Mouse (Mus musculus) hindlimb bud, embryonic 11.5 days (tissue): ENCODE measurements around the gene Sgf29.
"Not testable (repeated sequence)": the region's sequence is repeated elsewhere in the genome, so short reads cannot be mapped to it uniquely, and the experiment has no call there.

Experiments
- DNase-seq: peaks from one replicate; pipeline ENCODE4 v3.0.0-alpha.2; 2012; ENCODE audit warnings: low read depth, low spot score; ENCODE audit errors: extremely low spot score

The Sgf29 gene

DNA sequence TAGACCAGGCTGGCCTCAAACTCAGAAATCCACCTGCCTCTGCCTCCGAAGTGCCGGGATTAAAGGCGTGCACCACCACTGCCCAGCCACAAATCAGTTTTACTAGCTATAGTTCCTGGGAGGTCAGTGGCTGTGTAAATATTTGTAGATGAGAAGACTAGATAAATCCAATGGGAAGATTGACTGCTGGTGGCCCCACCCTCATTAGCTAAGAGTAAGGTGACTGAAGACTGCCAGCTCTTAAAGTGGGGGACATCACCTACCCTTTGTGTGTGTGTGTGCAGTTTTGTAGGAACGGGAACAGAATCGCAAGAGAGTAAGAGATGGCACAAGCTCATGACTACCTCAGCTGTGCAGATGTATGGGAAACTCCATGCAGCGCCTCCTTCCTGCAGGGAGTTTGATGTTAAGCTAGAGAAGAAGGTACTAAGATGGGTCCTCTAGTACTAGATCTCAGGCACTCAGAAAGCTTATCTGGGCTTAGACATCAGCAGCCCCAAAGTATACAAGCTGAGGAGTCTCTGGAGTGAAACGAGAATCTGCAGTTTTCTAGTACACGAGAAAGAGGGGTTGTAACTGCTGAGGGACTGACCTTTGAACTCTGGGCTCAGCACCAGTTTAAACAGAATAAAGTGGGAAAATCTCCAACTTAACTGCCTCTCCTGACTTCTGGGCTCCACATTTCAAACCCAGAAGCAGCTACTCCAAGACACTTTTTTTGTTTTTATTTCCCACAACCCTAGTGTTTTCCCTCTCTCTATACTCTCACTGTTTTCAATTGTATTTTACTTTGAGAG lies 29.6 kb downstream of the Sgf29 start:
- no peak for DNase-seq

DNA sequence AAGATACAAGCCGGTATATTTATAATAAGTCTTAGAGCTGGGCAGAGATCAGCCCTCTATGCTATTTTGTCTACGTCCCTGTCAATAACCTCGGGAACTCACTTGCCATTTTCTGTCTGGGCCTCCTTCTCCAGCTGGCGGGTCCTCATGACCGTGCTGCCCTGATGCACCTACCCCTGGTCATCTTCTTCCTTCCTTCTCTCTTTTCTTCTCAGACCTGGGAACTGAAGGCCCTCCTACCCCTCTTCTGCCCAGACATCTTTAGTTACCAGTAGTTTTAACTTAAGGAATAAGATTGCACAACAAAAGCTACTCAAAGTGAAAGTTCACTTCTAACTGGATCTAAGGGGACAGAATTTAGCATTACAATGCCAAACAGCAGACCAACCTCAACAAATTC lies 30.6 kb downstream of the Sgf29 start:
- no peak for DNase-seq

DNA sequence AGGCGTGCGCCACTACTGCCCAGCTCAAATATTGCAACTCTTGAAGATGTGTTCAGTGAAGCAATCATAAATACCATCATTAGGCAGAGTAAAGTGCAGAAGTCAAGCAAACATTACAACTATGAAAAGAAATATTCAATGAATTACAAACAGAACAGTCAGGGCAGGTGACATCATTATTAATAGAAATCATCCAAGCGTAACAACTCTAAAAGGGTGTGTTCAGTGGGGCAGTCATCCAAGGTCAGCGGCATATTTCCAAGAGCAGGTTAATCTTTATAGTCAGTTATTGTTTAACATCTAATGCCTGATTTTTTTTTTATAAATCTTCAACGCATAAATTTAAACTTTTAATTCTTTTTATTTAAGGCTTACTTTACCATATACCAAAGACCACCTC lies 32.1 kb downstream of the Sgf29 start:
- no peak for DNase-seq

DNA sequence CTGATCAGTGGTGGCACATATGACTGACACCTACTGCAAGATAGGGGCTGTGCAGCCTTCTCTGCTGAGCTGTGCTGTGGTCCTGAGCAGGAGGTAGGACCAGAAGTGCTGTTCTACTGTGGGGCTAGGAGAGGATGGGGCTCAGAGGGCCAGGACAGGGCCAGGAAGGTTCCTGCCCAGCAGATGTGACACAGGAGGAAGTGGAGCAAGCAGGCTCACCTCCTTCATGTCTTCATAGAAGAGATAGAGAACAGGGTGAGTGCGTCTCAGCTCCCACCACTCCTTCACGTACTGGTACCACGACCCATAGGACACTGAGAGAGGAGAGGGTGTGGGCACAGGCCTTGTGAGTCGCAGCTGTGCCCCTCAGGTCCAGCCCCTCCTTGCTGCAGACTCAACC lies 39.0 kb downstream of the Sgf29 start:
- not testable (repeated sequence) for DNase-seq

DNA sequence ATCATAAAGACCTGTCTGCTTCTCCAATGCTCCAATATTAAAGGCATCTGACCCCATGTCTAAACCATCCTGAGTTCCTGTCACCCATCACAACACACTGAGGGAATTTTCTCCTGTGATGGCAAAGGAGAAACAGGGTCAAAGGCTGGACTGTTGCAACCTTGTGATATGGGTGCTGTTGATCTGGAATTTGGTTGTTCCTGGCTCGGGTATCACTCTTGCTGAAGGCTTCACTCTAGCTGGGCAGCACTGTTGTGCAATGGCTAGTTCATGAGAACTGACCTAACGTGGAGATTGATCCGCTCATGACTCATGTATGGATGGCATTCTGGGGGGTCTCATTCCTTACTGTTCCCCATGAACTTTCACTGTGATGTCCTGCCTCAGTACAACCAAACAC lies 39.9 kb downstream of the Sgf29 start:
- no peak for DNase-seq

DNA sequence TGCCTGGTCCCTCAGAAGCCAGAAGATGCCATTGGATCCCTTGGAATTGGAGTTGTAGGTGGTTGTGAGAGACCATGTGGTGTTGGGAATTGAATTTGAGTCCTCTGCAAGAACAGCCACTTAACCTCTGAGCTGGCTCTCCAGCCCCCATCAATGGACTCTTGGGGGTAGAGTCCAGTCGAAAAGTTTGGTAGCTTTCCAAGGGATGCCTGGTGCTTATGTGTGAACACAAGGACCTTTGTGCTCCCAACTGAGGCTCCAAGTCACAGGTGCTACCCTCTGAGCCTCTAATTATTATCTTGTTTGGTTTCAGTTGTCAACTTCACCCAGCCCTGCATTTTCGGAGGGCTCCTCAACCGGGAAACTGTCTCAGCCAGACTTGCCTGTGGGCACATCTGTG lies 41.6 kb downstream of the Sgf29 start:
- DNase-seq: no peak

DNA sequence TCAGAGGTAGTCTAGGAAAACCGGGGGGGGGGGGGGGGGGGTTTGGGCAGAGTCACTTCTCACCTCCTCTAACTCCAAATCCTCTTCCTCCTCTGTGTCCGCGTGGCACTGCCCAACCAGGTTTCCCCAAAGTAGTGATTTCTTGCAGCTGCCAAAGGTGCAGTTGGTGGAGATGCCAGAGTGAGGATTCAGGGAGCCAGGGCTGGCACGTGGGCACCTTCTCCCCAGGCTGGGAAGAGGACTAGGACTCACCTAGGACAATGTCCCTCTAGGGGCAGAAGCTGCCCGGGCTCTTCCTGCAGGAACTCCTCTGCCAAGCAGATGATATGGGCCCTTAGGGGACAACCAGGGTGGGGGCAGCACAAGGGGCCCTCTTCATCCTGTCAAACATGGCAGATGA lies 42.6 kb downstream of the Sgf29 start:
- no peak for DNase-seq

DNA sequence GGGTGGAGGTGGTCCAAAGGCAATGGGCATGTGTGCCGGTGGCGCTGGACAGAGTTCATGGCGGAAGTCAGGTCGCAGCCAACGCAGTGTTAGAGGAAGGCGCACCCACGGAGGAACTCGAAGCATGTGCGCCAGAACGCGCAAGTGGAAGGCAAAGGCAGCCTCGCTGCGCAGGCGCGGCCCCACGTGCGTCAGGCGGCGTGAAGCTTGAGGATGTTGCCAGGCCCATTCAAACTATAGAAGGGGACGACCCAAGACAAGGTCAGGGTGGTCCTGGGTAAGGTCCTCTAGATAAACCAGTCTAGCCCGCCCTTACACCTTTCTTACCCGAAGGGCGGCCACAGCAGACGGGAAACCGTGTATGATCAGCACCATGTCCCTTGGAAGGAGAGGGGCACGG lies 43.3 kb downstream of the Sgf29 start:
- DNase-seq: no peak

DNA sequence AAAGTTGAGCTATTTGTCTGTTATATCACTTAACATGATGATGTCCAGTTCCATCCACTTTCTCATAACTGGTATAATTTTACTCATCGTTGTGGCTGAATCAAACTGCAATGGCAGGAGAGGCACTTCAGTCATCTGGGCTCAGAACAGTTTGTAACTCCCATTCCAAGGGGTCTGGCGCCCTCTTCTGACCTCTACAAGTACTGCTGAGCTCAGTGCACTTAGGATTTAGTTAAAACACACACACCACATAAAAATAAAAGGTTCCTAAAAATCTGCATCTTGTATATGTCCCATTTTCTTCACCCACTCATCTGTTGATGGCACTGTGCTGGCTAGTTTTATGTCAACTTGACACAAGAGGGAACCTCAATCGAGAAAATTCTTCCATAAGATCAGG lies 44.1 kb downstream of the Sgf29 start:
- peak; percentile 69 for DNase-seq

DNA sequence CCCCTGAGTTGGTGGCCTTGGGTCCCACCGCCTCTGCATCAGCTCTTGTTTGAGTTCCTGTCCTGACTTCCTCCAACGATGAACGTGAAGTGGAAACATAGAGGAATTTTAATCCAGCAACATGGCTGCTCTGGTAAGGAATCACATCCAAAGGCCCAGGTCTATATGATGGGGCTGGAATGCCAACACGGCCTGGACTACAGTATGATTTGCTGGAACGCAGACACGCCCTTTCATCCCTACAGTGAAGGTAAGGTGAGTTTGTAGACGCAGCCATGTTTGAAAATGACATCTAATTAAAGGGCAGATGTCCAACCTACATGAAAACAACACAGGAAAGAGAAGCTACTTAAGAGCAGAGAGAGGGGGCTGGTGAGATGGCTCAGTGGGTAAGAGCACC lies 44.7 kb downstream of the Sgf29 start:
- no peak for DNase-seq

DNA sequence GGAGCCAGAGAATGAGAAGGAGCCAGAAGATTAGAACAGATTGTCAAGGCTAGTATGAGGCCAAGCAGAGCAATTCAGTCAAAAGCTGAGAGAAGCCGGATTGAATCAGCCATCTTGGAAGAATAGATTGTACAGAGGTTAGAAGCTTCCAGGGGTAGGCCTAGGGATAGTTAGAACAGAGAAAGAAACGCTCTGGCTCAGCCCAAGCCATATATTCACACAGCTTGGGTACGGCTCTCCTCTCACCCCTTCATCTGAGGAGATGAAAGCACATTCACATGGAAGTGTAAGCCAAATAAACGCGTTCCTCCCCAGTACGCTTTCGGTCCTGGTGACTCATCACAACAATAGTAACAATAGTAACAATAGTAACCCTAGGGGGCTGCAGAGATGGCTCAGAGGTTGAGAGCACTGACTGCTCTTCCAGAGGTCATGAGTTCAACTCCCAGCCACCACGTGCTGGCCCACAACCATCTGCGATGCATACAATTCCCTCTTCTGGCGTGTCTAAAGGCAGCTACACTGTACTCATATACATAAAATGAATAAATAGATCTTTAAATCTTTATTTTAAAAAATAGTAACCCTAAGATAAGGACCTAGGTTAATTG lies 45.4 kb downstream of the Sgf29 start:
- DNase-seq: no peak

DNA sequence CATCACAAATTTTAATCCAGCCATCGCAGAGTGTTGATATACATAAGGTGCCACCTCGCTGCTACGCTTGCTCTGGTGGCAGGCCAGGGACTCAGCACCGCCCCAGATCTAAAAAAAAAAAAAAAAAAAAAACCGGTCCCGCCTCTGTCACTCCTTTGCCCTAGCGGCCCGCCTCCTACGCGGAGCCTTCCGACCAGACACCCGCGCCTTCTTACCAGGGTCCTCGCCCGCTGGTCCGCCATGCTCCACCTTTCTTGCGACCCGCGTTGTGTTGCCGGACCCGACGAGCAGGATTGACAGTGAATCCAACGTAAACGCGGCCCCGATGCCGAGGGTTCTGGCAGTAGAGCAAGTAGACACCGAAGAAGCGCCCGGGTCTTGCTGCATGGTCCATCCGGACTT lies 46.1 kb downstream of the Sgf29 start, which contains the start of gene Bola2:
TSS of gene Bola2 (plus strand) at position 192 of the 402 bp plus-strand sequence.
- no peak for DNase-seq

DNA sequence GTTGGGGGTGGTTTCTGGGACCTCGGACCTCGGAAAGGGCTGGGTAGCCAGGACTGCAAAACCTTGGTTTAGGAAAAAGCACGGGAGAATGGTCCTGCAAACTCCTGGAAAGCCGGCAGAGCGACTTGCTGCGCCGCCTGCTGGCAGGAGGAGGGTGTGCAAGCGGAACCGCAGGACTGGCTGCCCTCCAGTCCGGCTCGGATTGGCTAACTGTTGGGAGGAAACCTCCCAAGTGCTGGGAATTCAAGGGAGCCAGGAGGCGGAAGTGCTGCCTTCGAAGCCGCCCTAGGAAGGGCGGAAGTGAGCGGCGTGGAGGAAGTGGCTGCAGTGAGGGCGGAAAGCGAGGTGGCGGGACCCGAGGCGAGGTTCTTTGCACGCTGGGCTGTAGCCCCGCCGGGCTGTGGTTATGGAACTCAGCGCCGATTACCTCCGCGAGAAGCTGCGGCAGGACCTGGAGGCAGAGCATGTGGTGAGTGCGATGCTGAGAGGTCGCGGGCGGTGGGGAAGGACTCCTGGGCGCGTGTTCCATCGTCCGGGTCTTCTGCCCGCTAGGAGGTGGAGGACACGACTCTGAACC lies 46.6 kb downstream of the Sgf29 start, which contains the start of gene Slx1b:
TSS of gene Slx1b (minus strand) at position 154 of the 577 bp plus-strand sequence.
- DNase-seq: peak; percentile 94

DNA sequence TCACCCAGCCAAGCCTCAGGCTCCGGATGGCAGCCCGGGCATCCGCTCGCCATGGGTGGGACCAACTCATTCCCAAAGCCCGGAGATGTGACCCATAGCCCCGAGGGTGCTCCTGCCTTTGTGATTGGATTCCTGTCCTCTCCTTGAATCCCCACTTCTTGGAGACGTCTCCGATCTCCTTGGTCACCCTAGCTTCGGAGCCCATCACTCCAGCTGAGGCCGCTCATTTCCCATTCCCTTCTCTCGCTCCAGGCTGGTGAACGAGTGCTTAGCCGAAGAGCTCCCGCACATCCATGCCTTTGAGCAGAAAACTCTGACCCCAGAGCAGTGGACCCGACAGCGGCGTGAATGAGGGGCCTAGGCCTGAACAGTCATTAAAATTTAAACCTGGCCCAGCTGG lies 47.2 kb downstream of the Sgf29 start:
- no peak for DNase-seq

DNA sequence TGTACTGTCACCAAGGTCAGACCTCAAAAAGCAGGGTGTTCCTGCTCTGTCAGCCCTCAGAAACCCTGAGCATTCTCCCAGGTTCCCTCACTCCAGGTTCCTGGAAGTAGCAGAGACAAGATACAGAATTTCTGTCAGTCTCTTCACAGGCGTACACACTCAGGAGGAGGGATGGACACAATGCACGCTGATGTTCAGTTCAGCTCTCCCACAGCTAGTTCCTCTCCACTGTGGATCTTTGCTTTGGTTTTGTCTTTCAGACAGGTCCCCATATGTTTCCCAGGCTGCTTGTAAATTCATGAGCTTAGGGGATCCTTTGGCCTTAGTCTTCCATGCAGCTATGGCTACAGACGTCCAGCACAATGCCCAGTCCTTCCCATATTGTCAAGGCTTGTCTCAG lies 47.8 kb downstream of the Sgf29 start:
- DNase-seq: no peak

DNA sequence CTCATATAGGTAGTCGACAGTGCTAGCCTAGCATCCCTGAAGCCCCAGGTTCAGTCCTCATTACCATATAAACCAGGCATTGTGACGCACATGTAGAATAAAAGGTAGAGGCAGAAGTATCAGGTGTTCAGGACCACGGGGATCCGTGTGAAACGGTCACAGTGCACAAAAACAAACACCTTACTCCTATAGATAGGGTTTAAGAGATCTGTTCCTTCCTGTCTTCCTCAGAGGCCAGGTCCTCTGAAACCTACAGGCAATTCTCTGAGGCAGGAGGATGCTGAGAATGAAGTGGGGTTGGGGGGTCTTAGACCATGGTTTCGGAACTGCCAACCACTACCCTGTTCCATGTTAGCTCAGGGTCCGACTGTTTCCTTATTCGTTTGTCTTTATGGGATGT lies 48.7 kb downstream of the Sgf29 start:
- no peak for DNase-seq

DNA sequence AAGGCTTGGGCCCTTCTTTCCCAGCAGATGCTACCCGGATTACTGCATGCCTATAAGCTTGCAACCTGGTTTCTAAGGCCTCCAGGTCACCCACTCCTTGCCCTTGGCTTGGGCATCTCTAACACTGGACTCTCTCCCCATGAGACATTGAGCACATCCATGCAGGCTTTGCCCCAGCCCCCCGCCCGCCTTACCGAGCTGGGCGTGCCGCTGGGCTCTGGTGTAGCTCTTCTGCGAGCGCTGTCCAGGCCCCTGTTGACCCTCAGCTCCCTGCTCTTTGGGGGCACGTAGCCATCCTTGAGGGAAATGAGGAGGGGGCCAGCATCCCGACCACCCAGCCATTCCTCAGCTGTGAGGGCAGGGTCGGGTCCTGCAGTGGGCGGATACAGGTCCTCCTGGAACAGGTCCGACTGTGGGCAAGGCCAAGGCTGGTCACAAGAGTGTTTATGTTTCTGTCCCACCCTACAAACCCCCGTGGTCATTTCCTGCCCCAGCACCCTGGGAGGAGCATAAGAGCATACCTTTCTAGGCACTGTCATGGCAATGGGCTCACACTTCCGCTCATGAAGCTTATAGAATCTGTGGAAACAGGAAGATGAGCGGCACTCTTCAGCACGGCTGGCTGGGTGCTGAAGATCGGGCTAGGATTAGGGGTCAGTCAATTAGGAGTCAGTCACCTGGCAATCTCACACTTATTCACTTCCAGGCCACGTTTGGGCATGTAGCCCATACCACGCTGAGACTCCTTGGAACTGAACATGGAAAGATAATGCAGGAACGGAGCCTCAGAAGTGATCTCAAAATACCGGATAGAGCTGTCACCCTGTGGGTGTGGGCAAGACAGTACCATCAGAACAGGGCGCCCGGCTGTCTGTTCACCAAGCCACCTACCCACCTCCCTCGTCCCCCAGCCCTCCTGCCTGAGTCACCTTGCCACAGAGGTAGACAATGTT lies 51.2 kb downstream of the Sgf29 start:
- DNase-seq: no peak

DNA sequence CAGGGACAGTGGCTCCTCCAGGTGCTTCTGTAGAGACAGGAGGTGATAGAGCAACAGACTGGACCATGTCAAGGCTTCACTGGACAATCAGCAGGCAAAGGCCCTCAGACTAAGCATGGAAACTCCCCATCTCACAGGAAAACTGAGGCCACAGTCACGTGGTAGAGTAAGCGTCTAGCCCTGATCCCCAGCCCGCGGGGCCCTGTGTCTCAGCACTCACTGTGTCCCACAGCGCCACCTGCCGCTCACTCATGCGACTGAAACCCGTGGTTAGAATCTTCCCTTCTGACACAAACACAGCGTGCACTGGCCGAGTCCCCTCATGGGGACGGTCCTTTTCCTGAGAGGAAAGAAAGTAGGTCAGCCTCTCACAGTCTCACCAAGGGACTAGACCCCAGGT lies 52.0 kb downstream of the Sgf29 start:
- peak; percentile 54 for DNase-seq

DNA sequence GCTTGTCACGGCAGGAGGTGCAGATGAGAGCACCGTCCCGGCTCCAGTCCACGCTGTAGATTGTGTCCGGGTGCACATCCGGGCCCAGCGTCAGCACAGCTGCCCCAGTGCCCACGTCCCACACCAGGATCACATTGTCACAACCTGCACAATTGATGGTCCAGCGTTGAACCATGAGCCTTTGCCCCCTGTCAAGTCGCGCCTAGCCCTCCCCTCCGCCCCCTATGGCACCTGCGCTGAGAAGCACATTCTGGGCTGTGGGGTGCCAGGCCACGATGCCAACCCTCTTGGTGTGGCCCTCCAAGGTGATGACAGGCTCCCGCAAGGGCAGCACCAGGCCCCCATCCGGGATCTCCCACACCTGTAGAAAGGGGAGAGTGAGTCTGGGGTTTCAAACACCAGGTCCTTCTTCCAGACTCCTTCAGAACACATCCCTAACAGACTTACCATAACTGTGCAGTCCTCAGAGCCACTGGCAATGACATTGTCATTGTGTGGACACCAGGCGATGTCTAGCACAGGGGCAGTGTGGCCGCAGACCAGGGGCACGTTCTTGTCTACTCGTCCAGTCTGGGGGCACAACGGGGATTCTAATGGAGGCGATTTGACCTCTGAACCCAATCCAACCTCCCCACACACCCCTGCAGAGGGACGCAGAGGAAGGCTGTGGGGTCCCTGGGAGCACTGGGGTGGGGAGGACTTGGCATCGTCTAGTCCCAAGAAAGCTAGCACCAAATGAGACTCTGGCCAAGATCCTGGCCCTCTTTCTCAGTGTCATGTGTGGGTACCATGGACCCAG lies 52.6 kb downstream of the Sgf29 start:
- DNase-seq: no peak

DNA sequence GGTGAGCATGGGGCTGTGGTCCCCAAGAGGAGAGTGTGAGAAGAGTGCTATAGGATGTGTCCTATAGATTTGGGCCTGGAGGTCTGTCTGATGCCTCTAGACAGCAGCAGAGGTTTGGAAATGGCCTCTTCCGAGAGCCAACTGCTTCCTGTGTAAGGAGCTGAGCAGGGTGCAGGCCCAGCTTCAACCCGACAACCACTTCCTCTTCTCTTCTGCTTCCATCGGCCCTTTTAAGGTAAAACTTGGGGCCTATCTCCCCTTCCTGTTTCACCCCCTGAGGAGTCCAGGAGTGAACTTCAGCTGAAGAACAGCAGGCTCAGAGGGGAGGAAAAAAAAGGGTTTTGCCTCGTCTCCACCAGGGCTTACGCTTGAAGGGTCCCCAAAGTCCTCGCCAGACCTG lies 53.2 kb downstream of the Sgf29 start:
- no peak for DNase-seq
